23 mouse cellular contexts compared by ENCODE assay signal in genomic region chr6:50399427-50400195, GRCm38 (mm10). TPM values are rescaled to one million over a fixed set of nuclear protein-coding genes. Genes with fewer than 3 reads are reported as not detected.
DNase-seq lines count a peak whose midpoint lies in the region; ATAC-seq and TF ChIP-seq lines count a peak whose summit lies in the region.
"Had no signal": no experiment of that assay in that cellular context is flagged by ENCODE, and none has a peak within 500 bp of the region (broad histone marks: within the 10 kb centered on the region; RNA-seq: fewer than 3 reads in every experiment).

No protein-coding gene starts in this region.

- in situ Hi-C loops in CH12.LX (cut with MboI; ENCODE audit: low pct_ligation_motif_present, low pct_unique_long_range_greater_than_20kb, low sequenced_read_pairs): no loop called here

- no peak for TF ChIP-seq EP300 in CH12.LX (IDR thresholded peaks at IDR 0.05; ENCODE audit: low read length)
- no peak for TF ChIP-seq EP300 in stomach, postnatal 0 days (optimal IDR thresholded peaks at IDR 0.05)

- H3K4me1 ChIP-seq in forebrain, postnatal 0 days (ENCODE audit: insufficient read depth): no peaks in the 10 kb centered on the region
- H3K4me1 ChIP-seq in forebrain, embryonic 11.5 days (replicated peaks; ENCODE audit: control insufficient read depth, insufficient read depth, low read length): no peaks in the 10 kb centered on the region; the same call in 1 of the 2 replicates
- H3K4me1 ChIP-seq in kidney, embryonic 16.5 days (ENCODE audit: insufficient read depth, low read length): peaks cover 58% of the 10 kb centered on the region
- H3K4me1 ChIP-seq in CH12.LX (ENCODE audit: control insufficient read depth in 1 of 2, insufficient read depth in 2 of 2): peaks cover 10 to 13% of the 10 kb centered on the region in 2 experiments; a peak in 3 of 4 replicates
- peaks cover 3% of the 10 kb centered on the region; the same call in 1 of the 2 replicates for H3K4me1 ChIP-seq in stomach, postnatal 0 days (replicated peaks; ENCODE audit: control insufficient read depth, insufficient read depth)
- H3K4me1 ChIP-seq: lung, embryonic 15.5 days; neural tube, embryonic 13.5 days had no signal

- WGBS in forebrain, postnatal 0 days: 52% methylated on average over 7 of the region's 7 CpGs
- 68% methylated on average over 5 of the region's 7 CpGs for WGBS in forebrain, embryonic 11.5 days
- WGBS in kidney, embryonic 16.5 days: 67% methylated on average over 6 of the region's 7 CpGs
- WGBS in stomach, postnatal 0 days: 56% methylated on average over 6 of the region's 7 CpGs

- no peaks in the 10 kb centered on the region for H3K36me3 ChIP-seq in forebrain, postnatal 0 days (ENCODE audit: insufficient read depth)
- no peaks in the 10 kb centered on the region for H3K36me3 ChIP-seq in forebrain, embryonic 11.5 days (ENCODE audit: control insufficient read depth, insufficient read depth, low read length)
- H3K36me3 ChIP-seq in kidney, embryonic 16.5 days (ENCODE audit: insufficient read depth, low read length): no peaks in the 10 kb centered on the region
- H3K36me3 ChIP-seq in CH12.LX (replicated peaks in 1 of 2; ENCODE audit: control insufficient read depth in 1 of 2, insufficient read depth in 1 of 2, low read length in 1 of 2): no peaks in the 10 kb centered on the region
- H3K36me3 ChIP-seq in stomach, postnatal 0 days (ENCODE audit: control insufficient read depth, insufficient read depth, low read length): no peaks in the 10 kb centered on the region
- H3K36me3 ChIP-seq: forebrain, embryonic 10.5 days; hindbrain, embryonic 10.5 days; limb, embryonic 13.5 days; lung, embryonic 15.5 days; neural tube, embryonic 13.5 days had no signal

- no peak for TF ChIP-seq CTCF in forebrain, postnatal 0 days (IDR thresholded peaks at IDR 0.05; ENCODE audit: low read depth)
- no peak for TF ChIP-seq CTCF in CH12.LX (conservative IDR thresholded peaks at IDR 0.05 in 1 of 2, IDR thresholded peaks at IDR 0.05 in 1 of 2; ENCODE audit: low read depth in 2 of 2, low read length in 2 of 2)
- no peak for TF ChIP-seq CTCF in stomach, postnatal 0 days (IDR thresholded peaks at IDR 0.05; ENCODE audit: low read depth)

- no peak overlapping the region for H3K4me3 ChIP-seq in forebrain, postnatal 0 days (ENCODE audit: low read depth, low read length)
- no peak overlapping the region for H3K4me3 ChIP-seq in forebrain, embryonic 11.5 days (ENCODE audit: low read depth, low read length)
- no peak overlapping the region for H3K4me3 ChIP-seq in kidney, embryonic 16.5 days (ENCODE audit: low read length)
- H3K4me3 ChIP-seq in CH12.LX (replicated peaks in 1 of 3; ENCODE audit: low read depth in 2 of 3, low read length in 2 of 3, poor library complexity in 1 of 3): no peak overlapping the region
- no peak overlapping the region for H3K4me3 ChIP-seq in stomach, postnatal 0 days (ENCODE audit: low read depth, low read length)
- H3K4me3 ChIP-seq: forebrain, embryonic 10.5 days; hindbrain, embryonic 10.5 days; limb, embryonic 13.5 days; lung, embryonic 15.5 days; neural tube, embryonic 13.5 days had no signal

- dilution Hi-C loops in CH12.LX (cut with MboI; ENCODE audit: extremely low pct_ligation_motif_present, extremely low pct_unique_long_range_greater_than_20kb, low sequenced_read_pairs): loop anchor here (25.0 kb wide), 1 partner anchor 87 kb away; no protein-coding TSS in a partner anchor

- 0 out of 2 replicates have a peak overlapping the region, but pooled peaks have one; percentile 0 for H3K27ac ChIP-seq in forebrain, postnatal 0 days (ENCODE audit: low read depth, low read length)
- H3K27ac ChIP-seq in forebrain, embryonic 11.5 days (ENCODE audit: low read depth, low read length): no peak overlapping the region
- H3K27ac ChIP-seq in kidney, embryonic 16.5 days (ENCODE audit: low read length): peak overlapping the region; percentile 80; the same call in 1 of the 2 replicates
- H3K27ac ChIP-seq in CH12.LX (ENCODE audit: insufficient read depth, low read depth): no peak overlapping the region
- H3K27ac ChIP-seq in stomach, postnatal 0 days (replicated peaks): no peak overlapping the region
- H3K27ac ChIP-seq: forebrain, embryonic 10.5 days; hindbrain, embryonic 10.5 days; hindbrain, postnatal 0 days; limb, embryonic 13.5 days; liver, embryonic 14.5 days; lung, embryonic 15.5 days; neural tube, embryonic 13.5 days had no signal

- no peak for TF ChIP-seq POLR2A in CH12.LX (IDR thresholded peaks at IDR 0.05; ENCODE audit: low read depth, low read length)

- H3K79me2 ChIP-seq in CH12.LX (replicated peaks; ENCODE audit: control insufficient read depth, extremely low read depth, insufficient read depth, poor library complexity, severe bottlenecking): no peaks in the 10 kb centered on the region

- no peaks in the 10 kb centered on the region for H3K9me3 ChIP-seq in forebrain, postnatal 0 days (ENCODE audit: low read length)
- H3K9me3 ChIP-seq in forebrain, embryonic 11.5 days (ENCODE audit: control insufficient read depth, low read length): no peaks in the 10 kb centered on the region
- no peaks in the 10 kb centered on the region for H3K9me3 ChIP-seq in kidney, embryonic 16.5 days (ENCODE audit: low read length)
- H3K9me3 ChIP-seq in CH12.LX (replicated peaks; ENCODE audit: low read length): no peaks in the 10 kb centered on the region
- no peaks in the 10 kb centered on the region for H3K9me3 ChIP-seq in stomach, postnatal 0 days (ENCODE audit: control insufficient read depth, low read length)
- H3K9me3 ChIP-seq: forebrain, embryonic 10.5 days; hindbrain, embryonic 10.5 days; limb, embryonic 13.5 days; lung, embryonic 15.5 days; neural tube, embryonic 13.5 days had no signal

- no peak overlapping the region for H3K4me2 ChIP-seq in forebrain, postnatal 0 days (ENCODE audit: low read depth)
- H3K4me2 ChIP-seq in forebrain, embryonic 11.5 days (ENCODE audit: low read depth, low read length, severe bottlenecking): no peak overlapping the region
- no peak overlapping the region for H3K4me2 ChIP-seq in kidney, embryonic 16.5 days (replicated peaks; ENCODE audit: low read depth, low read length)
- H3K4me2 ChIP-seq in CH12.LX (ENCODE audit: insufficient read depth, low read depth, poor library complexity, severe bottlenecking): no peak overlapping the region
- H3K4me2 ChIP-seq in stomach, postnatal 0 days (replicated peaks; ENCODE audit: low read depth): no peak overlapping the region
- H3K4me2 ChIP-seq: limb, embryonic 13.5 days; lung, embryonic 15.5 days; midbrain, embryonic 11.5 days; neural tube, embryonic 13.5 days had no signal

- TF ChIP-seq RAD21 in CH12.LX (IDR thresholded peaks at IDR 0.05; ENCODE audit: low read depth, low read length): no peak

- no peaks in the 10 kb centered on the region for H3K27me3 ChIP-seq in forebrain, postnatal 0 days (ENCODE audit: insufficient read depth, low read length)
- no peaks in the 10 kb centered on the region for H3K27me3 ChIP-seq in forebrain, embryonic 11.5 days (ENCODE audit: control insufficient read depth, insufficient read depth, low read length)
- H3K27me3 ChIP-seq in kidney, embryonic 16.5 days (ENCODE audit: insufficient read depth, low read length): no peaks in the 10 kb centered on the region
- H3K27me3 ChIP-seq in CH12.LX (replicated peaks): no peaks in the 10 kb centered on the region
- no peaks in the 10 kb centered on the region for H3K27me3 ChIP-seq in stomach, postnatal 0 days (ENCODE audit: control insufficient read depth, insufficient read depth, low read length)
- H3K27me3 ChIP-seq: limb, embryonic 13.5 days; lung, embryonic 15.5 days; neural tube, embryonic 13.5 days; Patski had no signal

- ATAC-seq in forebrain, postnatal 0 days: peak; percentile 36; the same call in 1 of the 2 replicates
- ATAC-seq in forebrain, embryonic 11.5 days (replicated peaks; ENCODE audit: low FRiP score): no peak
- no peak for ATAC-seq in kidney, embryonic 16.5 days (ENCODE audit: low FRiP score, low TSS enrichment)
- 0 out of 2 replicates have a peak, but pooled peaks have one; percentile 34 for ATAC-seq in megakaryocyte progenitor cell, adult 5-6 weeks (replicated peaks; ENCODE audit: poor library complexity)
- ATAC-seq in stomach, postnatal 0 days (ENCODE audit: low FRiP score, low TSS enrichment): no peak
- ATAC-seq: activated CD4-positive, CD25-positive, alpha-beta regulatory T cell, adult 4 months; hindbrain, postnatal 0 days had no signal

- peak; percentile 43 for DNase-seq in forebrain, postnatal 0 days
- no peak for DNase-seq in forebrain, embryonic 11.5 days (ENCODE audit: low spot score)
- DNase-seq in kidney, adult 9 months: no peak
- no peak for DNase-seq in CH12.LX (ENCODE audit: extremely low read depth)
- no peak for DNase-seq in stomach, postnatal 0 days (ENCODE audit: low spot score)
- no peak for DNase-seq in layer of hippocampus, postnatal 10 days (ENCODE audit: low spot score in 2 of 2)
- DNase-seq: adrenal gland, postnatal 25 days; cerebellum, adult 11-12 months; gastrocnemius, postnatal 25 days; kidney, postnatal 14 days; lung, postnatal 4 days had no signal

- no peak overlapping the region for H3K9ac ChIP-seq in forebrain, postnatal 0 days
- H3K9ac ChIP-seq in forebrain, embryonic 11.5 days (ENCODE audit: low read length): no peak overlapping the region
- no peak overlapping the region for H3K9ac ChIP-seq in kidney, embryonic 16.5 days (replicated peaks; ENCODE audit: low read length)
- no peak overlapping the region for H3K9ac ChIP-seq in CH12.LX (ENCODE audit: insufficient read depth, low read depth)
- no peak overlapping the region for H3K9ac ChIP-seq in stomach, postnatal 0 days (ENCODE audit: low read length)
- H3K9ac ChIP-seq: limb, embryonic 13.5 days; liver, embryonic 14.5 days; lung, embryonic 15.5 days; neural tube, embryonic 13.5 days had no signal

TF ChIP-seq in CH12.LX, 34 proteins besides CTCF, POLR2A, EP300 and RAD21 (continues in another document):
- TF ChIP-seq JUN (IDR thresholded peaks at IDR 0.05; ENCODE audit: insufficient read depth, low read depth, low read length) (no peak), E2F4 (IDR thresholded peaks at IDR 0.05; ENCODE audit: insufficient replicate concordance, low read depth, low read length) (no peak), MYC (IDR thresholded peaks at IDR 0.05; ENCODE audit: low read depth, low read length) (no peak), MAFK (IDR thresholded peaks at IDR 0.05; ENCODE audit: insufficient replicate concordance, low read length) (no peak)

RNA-seq across cellular contexts. Expression of gene Osbpl3, which starts 56.4 kb away (rescaled TPM):
- total RNA-seq in forebrain, postnatal 0 days (2014; rRNA removed): 9.5 and 12.8 TPM in 2 replicates
- polyA plus RNA-seq in forebrain, postnatal 0 days (2015; fragmentation: Nextera tagmentation; extraction: Ambion mirVana): 4.8 and 5.6 TPM in 2 replicates
- polyA plus RNA-seq in forebrain, embryonic 11.5 days (2014; fragmentation: Nextera tagmentation; extraction: Ambion mirVana): 7.8 and 8.7 TPM in 2 replicates
- polyA plus RNA-seq in kidney, embryonic 16.5 days (2015; fragmentation: Nextera tagmentation; extraction: Ambion mirVana): 18.2 and 22.5 TPM in 2 replicates
- 7.7 and 8.1 TPM in 2 replicates for total RNA-seq in CH12.LX (2012; rRNA removed)
- 2.2 and 2.7 TPM in 2 replicates for total RNA-seq in CH12.LX (2014; rRNA removed)
- polyA plus RNA-seq in CH12.LX (2012; ENCODE audit: insufficient read length, low read depth): 3.5 and 3.8 TPM in 2 replicates
- total RNA-seq in megakaryocyte progenitor cell, adult 5-6 weeks (2015): 6.4 and 6.9 TPM in 2 replicates
- 10.3 and 11.6 TPM in 2 replicates for total RNA-seq in megakaryocyte progenitor cell, adult 5-6 weeks (2017)
- 14.5 and 15.6 TPM in 2 replicates for polyA plus RNA-seq in stomach, postnatal 0 days (2015; fragmentation: Nextera tagmentation; extraction: Ambion mirVana)
- 10 to 100 TPM; 18.3 to 25.0 TPM for total RNA-seq in layer of hippocampus, postnatal 10 days (2021)

Comparison
In these comparisons a context has a peak if more than half of its experiments do, and no peak if none do; other contexts are left out.
1. ATAC-seq: peak in forebrain, postnatal 0 days (single experiment) and megakaryocyte progenitor cell, adult 5-6 weeks (single experiment); none in forebrain, embryonic 11.5 days (single experiment), kidney, embryonic 16.5 days (single experiment) and stomach, postnatal 0 days (single experiment).
2. H3K27ac ChIP-seq: peak in forebrain, postnatal 0 days (single experiment) and kidney, embryonic 16.5 days (single experiment); none in forebrain, embryonic 11.5 days (single experiment), CH12.LX (single experiment) and stomach, postnatal 0 days (single experiment).